Mouse (Mus musculus) kidney, adult 2 months (tissue): Measurements from ENCODE around the gene Pdzd2. TPM values are rescaled to one million over a fixed set of nuclear protein-coding genes. Genes with fewer than 3 reads are reported as not detected.

ENCODE experiments used
- DNase-seq: peaks from one replicate; pipeline ENCODE4 v3.0.0; 2021
- H3K27ac ChIP-seq: fragments of 200-500 bp; 2 replicates; pipeline ENCODE4 v1.5.1; 2012; ENCODE audit warnings: low read depth, low read length, control low read depth, inconsistent platforms; ENCODE audit not compliant: insufficient read depth
- H3K27me3 ChIP-seq: fragments of 200-500 bp; replicated peaks from 2 replicates; pipeline ENCODE4 v1.6.1; 2012; ENCODE audit warnings: mild to moderate bottlenecking, moderate library complexity, low read length, inconsistent platforms; ENCODE audit not compliant: control insufficient read depth, insufficient read depth
- H3K36me3 ChIP-seq: fragments of 200-500 bp; 2 replicates; pipeline ENCODE4 v1.6.1; 2012; ENCODE audit warnings: mild to moderate bottlenecking, moderate library complexity, low read length, inconsistent platforms; ENCODE audit not compliant: control insufficient read depth, insufficient read depth
- H3K4me1 ChIP-seq: fragments of 200-500 bp; 2 replicates; pipeline ENCODE4 v1.6.1; 2011; ENCODE audit warnings: low read length; ENCODE audit not compliant: control insufficient read depth, insufficient read depth
- H3K4me3 ChIP-seq: fragments of 200-500 bp; 2 replicates; pipeline ENCODE4 v1.5.1; 2011; ENCODE audit warnings: mild to moderate bottlenecking, low read depth, low read length, control low read depth; ENCODE audit not compliant: insufficient read depth
- CTCF ChIP-seq: fragments of 200-500 bp; conservative IDR thresholded peaks from 2 replicates; pipeline ENCODE4 v1.5.1; 2011; ENCODE audit warnings: low read depth, mild to moderate bottlenecking, control low read depth, low read length, moderate library complexity, mixed read lengths; ENCODE audit not compliant: insufficient read depth, insufficient read length
- POLR2A ChIP-seq: fragments of 200-500 bp; IDR thresholded peaks from one replicate; pipeline ENCODE4 v1.6.1; 2011; ENCODE audit warnings: low read depth, low read length, control low read depth
- WGBS: fragments of 180-500 bp; shearing (Covaris S2); methylation state at CpG from one replicate; pipeline ENCODE4 v1.1.7; 2018; 5-methylcytosine and 5-hydroxymethylcytosine counted together
- polyA plus RNA-seq: library from polyadenylated mRNA; depleted of rRNA; stranded (reverse); fragments of >200 nt; gene quantifications from 2 replicates; pipeline ENCODE4 v1.2.3, GENCODE M21; 2012

Gene Pdzd2
- polyA plus RNA-seq, 1 experiment: 16.5 TPM

DNA sequence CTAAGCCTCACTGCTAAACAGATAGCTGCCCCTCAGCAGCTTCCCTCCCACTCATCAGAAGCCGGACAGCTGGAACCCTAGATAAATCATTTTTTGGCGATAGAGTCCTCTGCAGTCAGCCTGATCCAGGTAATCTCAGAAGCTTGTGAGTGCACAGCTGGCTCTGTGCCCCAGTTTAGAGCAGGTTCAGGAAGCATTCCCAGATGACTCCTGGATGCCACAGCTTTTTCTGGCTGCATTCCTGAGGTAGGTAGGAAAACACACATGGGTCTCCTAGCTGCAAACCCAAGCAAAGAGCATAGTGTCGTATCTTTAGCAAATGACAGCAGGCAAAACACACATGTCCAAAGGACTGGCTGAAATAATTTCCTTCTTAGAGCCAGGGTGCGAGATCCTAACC, 13.5 kb upstream of the Pdzd2 start:
- no peaks in the 10 kb centered on the region for H3K27me3 ChIP-seq

DNA sequence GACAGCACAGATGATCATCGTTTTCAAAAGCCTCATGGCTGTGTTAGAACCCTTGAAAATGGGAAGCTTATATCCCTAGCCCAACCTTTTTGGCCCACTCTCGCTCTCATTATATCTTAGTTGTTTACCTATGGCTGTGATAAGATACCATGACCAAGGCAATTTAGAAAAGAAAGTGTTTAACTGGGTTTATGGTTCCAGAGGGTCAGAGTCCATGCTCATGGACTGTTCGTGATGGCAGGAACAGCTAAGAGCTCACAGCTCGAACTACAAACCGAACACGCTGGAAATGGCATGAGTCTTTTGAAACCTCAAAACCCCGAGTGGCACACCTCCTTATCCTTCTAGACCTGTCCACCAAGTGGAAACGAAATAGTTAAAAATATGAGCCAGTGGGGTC, 11.2 kb upstream of the Pdzd2 start:
- H3K4me1 ChIP-seq: no peaks in the 10 kb centered on the region
- DNase-seq: no peak
- WGBS: 86% methylated on average over 8 of the region's 8 CpGs
- no peak overlapping the region for H3K4me3 ChIP-seq
- no peak overlapping the region for H3K27ac ChIP-seq
- TF ChIP-seq POLR2A: no peak
- no peak for TF ChIP-seq CTCF
- no peaks in the 10 kb centered on the region for H3K36me3 ChIP-seq
- no peaks in the 10 kb centered on the region for H3K27me3 ChIP-seq

More for the DNA sequence above, 13.5 kb upstream of the Pdzd2 start:
- Histone ChIP-seq H3K4me3 (no peak overlapping the region), H3K27ac (no peak overlapping the region), H3K4me1 (no peaks in the 10 kb centered on the region), H3K36me3 (no peaks in the 10 kb centered on the region)
- no peak for DNase-seq
- no peak for TF ChIP-seq CTCF
- TF ChIP-seq POLR2A: no peak
- WGBS: 32% methylated on average over 4 of the region's 4 CpGs

DNA sequence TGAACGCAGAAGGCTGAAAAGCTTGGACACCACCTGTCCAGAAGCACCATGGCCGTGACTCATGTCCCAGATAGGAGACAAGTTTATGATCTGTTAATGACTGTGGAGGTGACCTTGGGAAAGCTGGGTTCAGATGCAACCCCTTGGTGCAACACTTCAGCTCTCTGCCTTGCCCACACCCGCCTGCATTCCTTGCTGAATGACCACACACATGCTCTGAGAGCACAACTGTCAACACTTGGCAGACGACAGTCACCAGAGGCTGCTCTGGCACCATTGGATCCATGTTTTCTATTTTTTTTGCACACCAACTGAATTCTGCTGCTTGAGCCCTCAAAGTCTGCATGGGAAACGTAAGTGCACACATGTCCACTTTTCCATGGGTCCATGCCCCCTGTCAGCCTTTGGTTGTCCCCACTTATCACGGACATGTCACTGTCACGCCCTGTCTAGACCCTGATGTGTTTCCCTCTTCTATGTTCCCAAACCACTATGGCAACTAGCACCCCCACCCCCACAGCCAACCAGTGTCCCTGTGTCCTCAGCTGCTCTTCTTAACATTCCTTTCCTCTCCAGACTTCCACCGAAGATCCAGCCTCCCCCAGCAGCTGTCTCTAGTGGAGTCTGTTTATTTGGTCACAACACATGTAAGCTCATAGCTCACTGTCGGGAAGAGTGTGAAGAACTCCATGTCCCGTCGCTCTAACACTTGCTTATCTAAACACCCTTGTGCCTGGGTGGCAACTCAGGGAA, 10.0 kb upstream of the Pdzd2 start:
- Histone ChIP-seq H3K4me1 (no peaks in the 10 kb centered on the region), H3K27me3 (no peaks in the 10 kb centered on the region), H3K4me3 (no peak overlapping the region), H3K27ac (no peak overlapping the region), H3K36me3 (no peaks in the 10 kb centered on the region)
- 70% methylated on average over 11 of the region's 11 CpGs for WGBS
- DNase-seq: no peak
- TF ChIP-seq POLR2A (no peak), CTCF (no peak)

DNA sequence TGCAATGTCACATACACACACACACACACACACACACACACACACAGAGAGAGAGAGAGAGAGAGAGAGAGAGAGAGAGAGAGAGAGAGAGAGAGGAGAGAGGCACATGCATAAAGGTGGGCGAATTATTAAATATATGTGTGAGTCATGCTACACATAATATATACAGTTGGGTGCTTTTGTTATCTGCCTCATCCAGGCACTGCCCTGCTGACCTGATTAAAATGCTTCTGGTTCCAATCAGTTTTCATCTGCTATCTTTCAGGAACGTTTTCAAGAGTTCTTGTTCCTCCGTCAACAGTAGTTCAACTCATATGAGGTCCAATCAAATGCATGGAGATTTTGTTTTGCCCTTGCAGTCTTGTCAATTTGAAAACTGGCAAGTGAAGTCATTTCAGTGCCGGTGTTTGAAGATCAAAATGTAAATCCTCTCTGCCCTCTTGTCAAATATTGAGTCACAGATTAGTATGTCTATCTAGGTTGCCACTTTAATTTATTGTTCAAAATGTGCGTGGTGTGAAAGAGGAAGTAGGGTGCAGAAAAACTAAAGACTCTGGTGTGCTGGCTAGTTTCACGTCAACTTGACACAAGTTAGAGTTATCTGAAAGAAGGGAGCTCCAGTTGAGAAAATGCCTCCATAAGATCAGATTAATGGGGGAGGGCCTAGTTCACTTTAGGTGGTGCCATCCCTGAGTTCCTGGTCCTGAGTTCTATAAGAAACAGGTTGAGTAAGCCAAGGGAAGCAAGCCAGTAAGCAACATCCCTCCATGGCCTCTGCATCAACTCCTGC, 2.6 kb upstream of the Pdzd2 start:
- Histone ChIP-seq H3K27me3 (no peaks in the 10 kb centered on the region), H3K36me3 (no peaks in the 10 kb centered on the region), H3K27ac (no peak overlapping the region), H3K4me1 (no peaks in the 10 kb centered on the region), H3K4me3 (no peak overlapping the region)
- TF ChIP-seq CTCF (no peak), POLR2A (no peak)
- DNase-seq: no peak
- WGBS: 89% methylated on average over 6 of the region's 6 CpGs

DNA sequence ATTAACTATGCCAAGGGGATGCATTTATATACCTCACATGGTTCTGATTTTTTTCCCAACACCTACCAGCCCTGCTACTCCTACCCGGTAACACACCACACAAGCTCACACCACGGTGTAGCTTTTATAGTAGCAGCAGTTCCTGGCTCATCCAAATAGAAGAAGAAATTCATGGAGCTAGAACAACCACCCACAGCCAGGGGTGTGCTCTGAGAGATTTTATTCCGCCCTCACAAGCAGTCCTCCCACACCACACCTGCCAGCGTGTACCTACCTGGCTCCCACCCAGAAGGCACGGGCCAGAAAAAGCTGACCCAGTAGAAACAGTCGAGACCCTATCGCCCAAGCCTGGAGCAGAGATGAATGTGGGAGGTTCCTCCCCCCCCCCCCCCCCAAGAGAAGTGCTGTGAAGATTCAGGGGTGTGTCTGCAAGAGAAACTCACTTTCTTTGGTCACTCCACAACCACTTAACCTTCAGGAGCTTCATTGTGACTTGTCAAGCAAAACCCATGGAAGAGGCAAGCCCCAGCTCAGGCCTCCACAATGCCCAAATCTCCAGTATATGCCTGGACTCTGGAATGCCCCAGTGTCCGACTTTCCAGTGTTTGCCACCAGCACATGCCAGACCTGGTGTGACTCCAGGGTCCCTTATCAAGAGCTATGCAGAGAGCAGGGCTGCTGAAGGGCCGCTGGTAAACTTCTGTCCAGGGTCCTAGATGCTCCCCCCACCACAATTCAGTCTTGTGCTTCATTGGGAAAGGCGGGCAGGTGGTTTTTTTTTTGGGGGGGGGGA, 1.2 kb downstream of the Pdzd2 start:
- no peak for DNase-seq
- TF ChIP-seq CTCF (no peak), POLR2A (no peak)
- Histone ChIP-seq H3K4me1 (no peaks in the 10 kb centered on the region), H3K4me3 (no peak overlapping the region), H3K36me3 (no peaks in the 10 kb centered on the region), H3K27me3 (no peaks in the 10 kb centered on the region), H3K27ac (no peak overlapping the region)
- WGBS: 28% methylated on average over 10 of the region's 10 CpGs

DNA sequence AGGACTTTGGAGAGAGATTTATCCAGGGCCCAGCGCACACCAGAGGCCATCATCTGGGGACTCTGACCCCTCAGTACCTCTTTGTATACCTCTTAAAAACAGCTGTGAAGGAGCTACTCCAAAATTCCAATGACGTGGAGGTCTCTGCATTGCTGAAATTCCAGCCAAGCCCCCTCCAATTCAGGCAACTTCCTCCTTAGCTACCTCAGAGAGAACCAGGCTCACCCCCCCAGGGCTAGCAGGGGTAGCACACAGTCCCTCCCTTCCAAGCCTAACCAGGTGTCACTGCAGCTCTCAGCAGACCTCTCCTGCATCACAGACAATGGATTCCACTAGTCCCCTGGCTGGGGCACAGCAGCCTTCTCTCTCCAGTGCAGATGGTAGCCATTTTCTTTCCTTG, 4.5 kb downstream of the Pdzd2 start:
- 60% methylated on average over 2 of the region's 2 CpGs for WGBS
- TF ChIP-seq POLR2A (no peak), CTCF (no peak)
- DNase-seq: no peak
- H3K27ac ChIP-seq: no peak overlapping the region
- H3K27me3 ChIP-seq: no peaks in the 10 kb centered on the region
- H3K4me1 ChIP-seq: no peaks in the 10 kb centered on the region
- H3K36me3 ChIP-seq: no peaks in the 10 kb centered on the region
- H3K4me3 ChIP-seq: no peak overlapping the region
